Mouse (Mus musculus): ENCODE results near the gene Mafb. TPM values are rescaled to one million over a fixed set of nuclear protein-coding genes. Genes with fewer than 3 reads are reported as not detected.

The Mafb gene
- polyA plus RNA-seq (2012; rRNA removed), result 9.4 and 13.1 TPM in 2 replicates

GRCm38 (mm10) chr2:160366980-160367338 is at the start of gene Mafb:
Mafb (minus strand) TSS chr2:160367065.

GRCm38 (mm10) chr2:160334111-160334661 is 32.7 kb downstream of the Mafb start, which contains the start of gene Gm826:
Gm826 (minus strand) TSS chr2:160334162.

Other genes with a start within 250 kb of the Mafb start
- 0.25 and 0.43 TPM in 2 replicates for gene Gm826, start 32.9 kb downstream of the Mafb start, polyA plus RNA-seq (2012; rRNA removed)